Mouse (Mus musculus): ENCODE measurements around the gene Spag9. TPM values are rescaled to one million over a fixed set of nuclear protein-coding genes. Genes with fewer than 3 reads are reported as not detected.

The Spag9 gene
- polyA plus RNA-seq, 1 experiment from 2014 or later = 96.2 TPM

GRCm38 (mm10) chr11:94165745-94166144 is 169.9 kb downstream of the Spag9 start:
- H3K9ac ChIP-seq = no peak overlapping the region
- H3K4me3 ChIP-seq = no peak overlapping the region
- no peak for ATAC-seq (ENCODE audit: low FRiP score, low read depth)
- no peaks in the 10 kb centered on the region for H3K9me3 ChIP-seq
- 71% methylated on average over 4 of the region's 4 CpGs for WGBS
- H3K27me3 ChIP-seq (replicated peaks) = no peaks in the 10 kb centered on the region
- H3K4me2 ChIP-seq (replicated peaks) = no peak overlapping the region
- H3K36me3 ChIP-seq = no peaks in the 10 kb centered on the region
- H3K27ac ChIP-seq = no peak overlapping the region
- H3K4me1 ChIP-seq = peaks cover 29% of the 10 kb centered on the region

GRCm38 (mm10) chr11:94168238-94168637 is 172.3 kb downstream of the Spag9 start:
- Histone ChIP-seq H3K27me3 (replicated peaks) (no peaks in the 10 kb centered on the region), H3K36me3 (no peaks in the 10 kb centered on the region), H3K4me3 (no peak overlapping the region), H3K9me3 (no peaks in the 10 kb centered on the region), H3K27ac (no peak overlapping the region), H3K9ac (no peak overlapping the region), H3K4me2 (replicated peaks) (no peak overlapping the region), H3K4me1 (peaks cover 10% of the 10 kb centered on the region; the same call in 1 of the 2 replicates)
- WGBS = 48% methylated on average over 5 of the region's 5 CpGs
- 0 out of 2 replicates have a peak, but pooled peaks have one; percentile 44 for ATAC-seq (ENCODE audit: low FRiP score, low read depth)

- H3K9ac ChIP-seq = no peak overlapping the region
- no peak overlapping the region for H3K4me3 ChIP-seq
- no peaks in the 10 kb centered on the region for H3K36me3 ChIP-seq
- 0 out of 2 replicates have a peak, but pooled peaks cover 5% of the 10 kb centered on the region for H3K4me1 ChIP-seq
- H3K9me3 ChIP-seq = no peaks in the 10 kb centered on the region
- 69% methylated on average over 5 of the region's 5 CpGs for WGBS
- no peak overlapping the region for H3K27ac ChIP-seq
- H3K27me3 ChIP-seq (replicated peaks) = no peaks in the 10 kb centered on the region
- H3K4me2 ChIP-seq (replicated peaks) = no peak overlapping the region
- ATAC-seq (ENCODE audit: low FRiP score, low read depth) = no peak
Observed at GRCm38 (mm10) chr11:94169596-94169995, 173.7 kb downstream of the Spag9 start.

GRCm38 (mm10) chr11:94171691-94172090 is 175.8 kb downstream of the Spag9 start:
- Histone ChIP-seq H3K9ac (no peak overlapping the region), H3K4me2 (replicated peaks) (no peak overlapping the region), H3K9me3 (no peaks in the 10 kb centered on the region), H3K4me1 (0 out of 2 replicates have a peak, but pooled peaks cover 5% of the 10 kb centered on the region), H3K27me3 (replicated peaks) (no peaks in the 10 kb centered on the region), H3K36me3 (no peaks in the 10 kb centered on the region), H3K4me3 (no peak overlapping the region), H3K27ac (no peak overlapping the region)
- ATAC-seq (ENCODE audit: low FRiP score, low read depth) = no peak
- WGBS = 91% methylated on average over 5 of the region's 5 CpGs

- H3K4me2 ChIP-seq (replicated peaks) = no peak overlapping the region
- 79% methylated on average over 9 of the region's 9 CpGs for WGBS
Observed at GRCm38 (mm10) chr11:94172186-94172585, 176.3 kb downstream of the Spag9 start.

GRCm38 (mm10) chr11:94173726-94174146 is 177.8 kb downstream of the Spag9 start:
- Histone ChIP-seq H3K9me3 (no peaks in the 10 kb centered on the region), H3K4me3 (no peak overlapping the region), H3K27me3 (replicated peaks) (no peaks in the 10 kb centered on the region), H3K27ac (no peak overlapping the region), H3K4me1 (no peaks in the 10 kb centered on the region), H3K9ac (no peak overlapping the region), H3K4me2 (replicated peaks) (no peak overlapping the region), H3K36me3 (no peaks in the 10 kb centered on the region)
- 62% methylated on average over 4 of the region's 4 CpGs for WGBS
- no peak for ATAC-seq (ENCODE audit: low FRiP score, low read depth)

More at GRCm38 (mm10) chr11:94172186-94172585, 176.3 kb downstream of the Spag9 start:
- no peak for ATAC-seq (ENCODE audit: low FRiP score, low read depth)
- Histone ChIP-seq H3K27ac (no peak overlapping the region), H3K36me3 (no peaks in the 10 kb centered on the region), H3K27me3 (replicated peaks) (no peaks in the 10 kb centered on the region), H3K9ac (no peak overlapping the region), H3K4me1 (0 out of 2 replicates have a peak, but pooled peaks cover 5% of the 10 kb centered on the region), H3K9me3 (no peaks in the 10 kb centered on the region), H3K4me3 (no peak overlapping the region)

GRCm38 (mm10) chr11:94175288-94175687 is 179.4 kb downstream of the Spag9 start:
- no peaks in the 10 kb centered on the region for H3K36me3 ChIP-seq
- no peak overlapping the region for H3K9ac ChIP-seq
- no peaks in the 10 kb centered on the region for H3K4me1 ChIP-seq
- H3K27me3 ChIP-seq (replicated peaks) = no peaks in the 10 kb centered on the region
- no peaks in the 10 kb centered on the region for H3K9me3 ChIP-seq
- no peak overlapping the region for H3K4me3 ChIP-seq
- ATAC-seq (ENCODE audit: low FRiP score, low read depth) = no peak
- 72% methylated on average over 7 of the region's 7 CpGs for WGBS
- H3K4me2 ChIP-seq (replicated peaks) = no peak overlapping the region
- no peak overlapping the region for H3K27ac ChIP-seq

Other genes with a start within 250 kb of the Spag9 start
- 41.3 and 41.7 TPM in 2 replicates for gene Utp18, start 110.3 kb upstream of the Spag9 start, polyA plus RNA-seq (2016; fragmentation: Nextera tagmentation; extraction: Ambion mirVana)
- 40.4 and 44.2 TPM in 2 replicates for gene Mbtd1, start 110.2 kb upstream of the Spag9 start, polyA plus RNA-seq (2016; fragmentation: Nextera tagmentation; extraction: Ambion mirVana)
- gene Nme2, start 39.8 kb upstream of the Spag9 start, polyA plus RNA-seq (2016; fragmentation: Nextera tagmentation; extraction: Ambion mirVana) = 87.0 and 110 TPM in 2 replicates
- 346 and 367 TPM in 2 replicates for gene Gm20390, start 27.8 kb upstream of the Spag9 start, polyA plus RNA-seq (2016; fragmentation: Nextera tagmentation; extraction: Ambion mirVana)
- gene Nme1, start 27.6 kb upstream of the Spag9 start, polyA plus RNA-seq (2016; fragmentation: Nextera tagmentation; extraction: Ambion mirVana) = 269 and 277 TPM in 2 replicates
- gene Tob1, start 215.4 kb downstream of the Spag9 start, polyA plus RNA-seq (2016; fragmentation: Nextera tagmentation; extraction: Ambion mirVana) = 41.7 and 43.3 TPM in 2 replicates
- 3.3 and 3.7 TPM in 2 replicates for gene Wfikkn2, start 249.9 kb downstream of the Spag9 start, polyA plus RNA-seq (2016; fragmentation: Nextera tagmentation; extraction: Ambion mirVana)

All from neural tube, embryonic 12.5 days (tissue).